Mouse (Mus musculus) duodenum, adult 2 months (tissue): ENCODE results near the gene Acot13. TPM values are rescaled to one million over a fixed set of nuclear protein-coding genes. Genes with fewer than 3 reads are reported as not detected.

ENCODE experiments used
- polyA plus RNA-seq: library from polyadenylated mRNA; depleted of rRNA; stranded (reverse); fragments of >200 nt; gene quantifications from 2 replicates; pipeline ENCODE4 v1.2.3, GENCODE M21; 2012; ENCODE audit warnings: low replicate concordance; rRNA removed

Gene Acot13
- 53.5 and 58.7 TPM in 2 replicates for polyA plus RNA-seq

GRCm38 (mm10) chr13:24831353-24832130 lies at the start of gene Acot13, which contains the start of gene Tdp2:
Gene Acot13, minus strand, starts transcription at chr13:24831540.
Gene Tdp2, plus strand, starts transcription at chr13:24831679.

GRCm38 (mm10) chr13:24844983-24845955 lies 13.9 kb upstream of the Acot13 start, which contains the start of gene D130043K22Rik:
Gene D130043K22Rik, plus strand, starts transcription at chr13:24845135.

GRCm38 (mm10) chr13:24801308-24801921 lies 29.9 kb downstream of the Acot13 start, which contains the start of gene BC005537:
Gene BC005537, plus strand, starts transcription at chr13:24801657.

Other genes with a start within 250 kb of the Acot13 start
- 0.78 and 1.2 TPM in 2 replicates for gene Ripor2, start 249.4 kb downstream of the Acot13 start, polyA plus RNA-seq
- gene Armh2, start 90.3 kb downstream of the Acot13 start, polyA plus RNA-seq, result not detected in 2 replicates
- 1.2 and 1.3 TPM in 2 replicates for gene Gmnn, start 69.6 kb downstream of the Acot13 start, polyA plus RNA-seq
- 17.6 and 26.0 TPM in 2 replicates for gene BC005537, start 29.9 kb downstream of the Acot13 start, polyA plus RNA-seq
- gene Tdp2, start 139 bp upstream of the Acot13 start, polyA plus RNA-seq, result 11.5 and 26.3 TPM in 2 replicates
- gene D130043K22Rik, start 13.6 kb upstream of the Acot13 start, polyA plus RNA-seq, result 1.7 and 2.6 TPM in 2 replicates
- gene Aldh5a1, start 106.1 kb upstream of the Acot13 start, polyA plus RNA-seq, result 9.1 and 12.2 TPM in 2 replicates
- gene Gpld1, start 111.6 kb upstream of the Acot13 start, polyA plus RNA-seq, result 1.8 and 2.4 TPM in 2 replicates
- gene Mrs2, start 188.8 kb upstream of the Acot13 start, polyA plus RNA-seq, result 11.3 and 12.8 TPM in 2 replicates
- gene Dcdc2a, start 224.5 kb upstream of the Acot13 start, polyA plus RNA-seq, result not detected in 2 replicates